18 mouse cellular contexts compared by ENCODE assay signal in the genomic region with DNA sequence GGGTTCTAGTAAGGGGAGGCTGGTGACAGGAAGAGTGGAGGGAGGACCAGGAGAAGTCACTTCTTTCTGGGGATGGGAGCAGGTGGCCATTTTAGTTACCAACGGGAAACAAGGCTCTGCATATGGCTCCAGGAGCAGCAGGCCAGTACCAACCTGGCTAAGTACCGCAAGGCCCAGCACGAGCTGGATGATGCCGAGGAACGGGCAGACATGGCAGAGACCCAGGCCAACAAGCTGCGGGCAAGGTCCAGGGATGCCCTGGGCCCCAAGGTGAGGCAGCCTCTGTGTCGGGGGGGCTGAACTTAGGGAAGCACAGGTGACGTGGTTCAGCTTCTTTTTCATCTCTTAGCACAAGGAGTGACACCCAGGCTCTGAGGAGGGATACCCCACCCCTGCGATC. TPM values are rescaled to one million over a fixed set of nuclear protein-coding genes. Genes with fewer than 3 reads are reported as not detected.
DNase-seq lines count a peak whose midpoint lies in the region; ATAC-seq and TF ChIP-seq lines count a peak whose summit lies in the region.
"Had no signal": no experiment of that assay in that cellular context is flagged by ENCODE, and none has a peak within 500 bp of the region (broad histone marks: within the 10 kb centered on the region; RNA-seq: fewer than 3 reads in every experiment).

No protein-coding gene starts in this region.

- no peak overlapping the region for H3K9ac ChIP-seq in midbrain, embryonic 11.5 days (ENCODE audit: low read length)
- H3K9ac ChIP-seq in midbrain, embryonic 15.5 days, result no peak overlapping the region
- H3K9ac ChIP-seq: forebrain, embryonic 15.5 days; heart, embryonic 13.5 days; hindbrain, embryonic 14.5 days; intestine, embryonic 15.5 days had no signal

- no peaks in the 10 kb centered on the region for H3K9me3 ChIP-seq in midbrain, embryonic 11.5 days (ENCODE audit: control insufficient read depth, low read length)
- H3K9me3 ChIP-seq in midbrain, embryonic 10.5 days (replicated peaks), result no peaks in the 10 kb centered on the region
- no peaks in the 10 kb centered on the region for H3K9me3 ChIP-seq in hindbrain, embryonic 10.5 days
- H3K9me3 ChIP-seq in midbrain, embryonic 15.5 days, result no peaks in the 10 kb centered on the region
- H3K9me3 ChIP-seq: embryonic facial prominence, embryonic 10.5 days; forebrain, embryonic 15.5 days; G1E; heart, embryonic 13.5 days; intestine, embryonic 15.5 days had no signal

- TF ChIP-seq CTCF in cerebellum, adult 2 months (IDR thresholded peaks at IDR 0.05; ENCODE audit: borderline replicate concordance, insufficient read depth, low read depth, low read length), result no peak

- no peak overlapping the region for H3K4me3 ChIP-seq in midbrain, embryonic 11.5 days (ENCODE audit: low read depth, low read length)
- no peak overlapping the region for H3K4me3 ChIP-seq in midbrain, embryonic 10.5 days
- H3K4me3 ChIP-seq in cerebellum, adult 2 months (replicated peaks; ENCODE audit: insufficient read depth, low read depth, low read length), result no peak overlapping the region
- H3K4me3 ChIP-seq in myocyte, result no peak overlapping the region
- no peak overlapping the region for H3K4me3 ChIP-seq in hindbrain, embryonic 10.5 days
- no peak overlapping the region for H3K4me3 ChIP-seq in midbrain, embryonic 15.5 days
- H3K4me3 ChIP-seq: embryonic facial prominence, embryonic 10.5 days; forebrain, embryonic 15.5 days; heart, embryonic 13.5 days; intestine, embryonic 15.5 days had no signal

- H3ac ChIP-seq in myocyte (ENCODE audit: control insufficient read depth, insufficient read length), result no peak overlapping the region

- H3K4me1 ChIP-seq in midbrain, embryonic 11.5 days (ENCODE audit: control insufficient read depth, insufficient read depth, low read length), result peaks cover 11% of the 10 kb centered on the region
- H3K4me1 ChIP-seq in midbrain, embryonic 10.5 days, result peaks cover 36% of the 10 kb centered on the region
- peaks cover 60% of the 10 kb centered on the region for H3K4me1 ChIP-seq in cerebellum, adult 2 months (ENCODE audit: control insufficient read depth, insufficient read depth, low read length)
- H3K4me1 ChIP-seq in hindbrain, embryonic 10.5 days (replicated peaks), result peaks cover 43% of the 10 kb centered on the region
- H3K4me1 ChIP-seq in midbrain, embryonic 15.5 days, result peaks cover 16% of the 10 kb centered on the region

- DNase-seq in midbrain, embryonic 11.5 days (ENCODE audit: low spot score, missing footprints), result peak; percentile 73
- DNase-seq in midbrain, embryonic 10.5 days (ENCODE audit: low spot score), result no peak
- DNase-seq in cerebellum, adult 2 months, result peak; percentile 65 to 72
- peak; percentile 77 to 86 for DNase-seq in cerebellum, postnatal 10 days
- DNase-seq in hindbrain, embryonic 10.5 days (ENCODE audit: low spot score), result no peak
- DNase-seq in lung, postnatal 25 days (ENCODE audit: low spot score), result no peak
- DNase-seq: adrenal gland, postnatal 14 days; gastrocnemius, postnatal 36 days; heart, postnatal 10 days; kidney, adult 2 months had no signal

- H3K79me2 ChIP-seq in myocyte (ENCODE audit: control insufficient read depth, insufficient read depth), result no peaks in the 10 kb centered on the region

- H3K27ac ChIP-seq in midbrain, embryonic 11.5 days (ENCODE audit: low read depth, low read length), result no peak overlapping the region
- H3K27ac ChIP-seq in midbrain, embryonic 10.5 days (replicated peaks), result no peak overlapping the region
- peak overlapping the region; percentile 54 for H3K27ac ChIP-seq in cerebellum, adult 2 months (ENCODE audit: insufficient read depth, low read length)
- H3K27ac ChIP-seq in hindbrain, embryonic 10.5 days, result no peak overlapping the region
- no peak overlapping the region for H3K27ac ChIP-seq in midbrain, embryonic 15.5 days
- H3K27ac ChIP-seq: embryonic facial prominence, embryonic 10.5 days; forebrain, embryonic 15.5 days; heart, embryonic 13.5 days; hindbrain, embryonic 14.5 days; intestine, embryonic 15.5 days had no signal

- 92% methylated on average over 9 of the region's 9 CpGs for WGBS in midbrain, embryonic 11.5 days
- 94% methylated on average over 9 of the region's 9 CpGs for WGBS in midbrain, embryonic 10.5 days
- 18% methylated on average over 9 of the region's 9 CpGs for WGBS in cerebellum, adult 2 months
- 94% methylated on average over 9 of the region's 9 CpGs for WGBS in hindbrain, embryonic 10.5 days
- 90% methylated on average over 9 of the region's 9 CpGs for WGBS in midbrain, embryonic 15.5 days

- H3K36me3 ChIP-seq in midbrain, embryonic 11.5 days (ENCODE audit: control insufficient read depth, insufficient read depth, low read length), result peaks cover 15% of the 10 kb centered on the region
- H3K36me3 ChIP-seq in midbrain, embryonic 10.5 days, result peaks cover 78% of the 10 kb centered on the region
- H3K36me3 ChIP-seq in myocyte (ENCODE audit: control insufficient read depth, insufficient read depth), result peaks cover 14% of the 10 kb centered on the region
- H3K36me3 ChIP-seq in hindbrain, embryonic 10.5 days, result peaks cover 77% of the 10 kb centered on the region
- peaks cover 51% of the 10 kb centered on the region for H3K36me3 ChIP-seq in midbrain, embryonic 15.5 days (replicated peaks)

- peaks cover 42% of the 10 kb centered on the region for H3K27me3 ChIP-seq in midbrain, embryonic 11.5 days (ENCODE audit: control insufficient read depth, insufficient read depth, low read length)
- H3K27me3 ChIP-seq in midbrain, embryonic 10.5 days (ENCODE audit: low read depth, poor library complexity, severe bottlenecking), result peaks cover 61% of the 10 kb centered on the region
- H3K27me3 ChIP-seq in cerebellum, adult 2 months (ENCODE audit: control insufficient read depth, insufficient read depth, low read length), result no peaks in the 10 kb centered on the region
- H3K27me3 ChIP-seq in myocyte (ENCODE audit: control insufficient read depth, insufficient read depth, insufficient read length), result no peaks in the 10 kb centered on the region
- peaks cover 65% of the 10 kb centered on the region for H3K27me3 ChIP-seq in hindbrain, embryonic 10.5 days (ENCODE audit: insufficient read depth, poor library complexity, severe bottlenecking)
- H3K27me3 ChIP-seq in midbrain, embryonic 15.5 days (replicated peaks), result peaks cover 45% of the 10 kb centered on the region

- H3K4me2 ChIP-seq in midbrain, embryonic 11.5 days, result no peak overlapping the region
- no peak overlapping the region for H3K4me2 ChIP-seq in myocyte (ENCODE audit: low read depth)
- no peak overlapping the region for H3K4me2 ChIP-seq in midbrain, embryonic 15.5 days
- H3K4me2 ChIP-seq: forebrain, embryonic 15.5 days; heart, embryonic 13.5 days; hindbrain, embryonic 14.5 days; intestine, embryonic 15.5 days had no signal

- no peak for ATAC-seq in midbrain, embryonic 11.5 days (ENCODE audit: low FRiP score)
- ATAC-seq in midbrain, embryonic 15.5 days (replicated peaks), result no peak
- ATAC-seq: forebrain, embryonic 15.5 days; intestine, embryonic 15.5 days had no signal

- TF ChIP-seq POLR2A in cerebellum, adult 2 months (IDR thresholded peaks at IDR 0.05; ENCODE audit: borderline replicate concordance, insufficient read depth, low read length), result no peak
- peak; percentile 52 for TF ChIP-seq POLR2A in myocyte (IDR thresholded peaks at IDR 0.05; ENCODE audit: insufficient read length, low read depth)

TF ChIP-seq in myocyte, 11 proteins besides CTCF, POLR2A, EP300 and RAD21:
- TF ChIP-seq CEBPB (IDR thresholded peaks at IDR 0.05; ENCODE audit: insufficient read depth, poor library complexity, severe bottlenecking) (no peak), E2F4 (IDR thresholded peaks at IDR 0.05; ENCODE audit: insufficient read depth) (no peak), POLR2AphosphoS2 (IDR thresholded peaks at IDR 0.05; ENCODE audit: insufficient read length, low read depth) (peak; percentile 29), REST (IDR thresholded peaks at IDR 0.05; ENCODE audit: insufficient read depth, insufficient read length) (no peak)

RNA-seq across cellular contexts. Expression of a gene that starts 22.7 kb away (rescaled TPM):
- 0.59 and 0.63 TPM in 2 replicates for polyA plus RNA-seq in midbrain, embryonic 11.5 days (2014; fragmentation: Nextera tagmentation; extraction: Ambion mirVana)
- polyA plus RNA-seq in midbrain, embryonic 10.5 days (2016; fragmentation: Nextera tagmentation; extraction: Ambion mirVana), result 0.53 and 0.60 TPM in 2 replicates
- 17.6 and 20.8 TPM in 2 replicates for polyA plus RNA-seq in cerebellum, adult 2 months (2012; rRNA removed)
- 12.2 TPM for polyA plus RNA-seq in myocyte (2012; fragmentation: generic; extraction: Trizol)
- 0.49 and 0.69 TPM in 2 replicates for polyA plus RNA-seq in hindbrain, embryonic 10.5 days (2016; fragmentation: Nextera tagmentation; extraction: Ambion mirVana)
- polyA plus RNA-seq in midbrain, embryonic 15.5 days (2015; fragmentation: Nextera tagmentation; extraction: Ambion mirVana), result 0.64 and 1.2 TPM in 2 replicates

RNA-seq across cellular contexts. Expression of a gene that starts 41.1 kb away (rescaled TPM):
- 14.7 and 17.5 TPM in 2 replicates for polyA plus RNA-seq in midbrain, embryonic 11.5 days (2014; fragmentation: Nextera tagmentation; extraction: Ambion mirVana)
- polyA plus RNA-seq in midbrain, embryonic 10.5 days (2016; fragmentation: Nextera tagmentation; extraction: Ambion mirVana), result 19.6 and 22.1 TPM in 2 replicates
- 25.7 and 26.5 TPM in 2 replicates for polyA plus RNA-seq in cerebellum, adult 2 months (2012; rRNA removed)
- 55.3 TPM for polyA plus RNA-seq in myocyte (2012; fragmentation: generic; extraction: Trizol)
- 19.9 and 20.6 TPM in 2 replicates for polyA plus RNA-seq in hindbrain, embryonic 10.5 days (2016; fragmentation: Nextera tagmentation; extraction: Ambion mirVana)
- polyA plus RNA-seq in midbrain, embryonic 15.5 days (2015; fragmentation: Nextera tagmentation; extraction: Ambion mirVana), result 15.3 and 16.3 TPM in 2 replicates

RNA-seq across cellular contexts. Expression of a gene that starts 58.5 kb away (rescaled TPM):
- polyA plus RNA-seq in midbrain, embryonic 11.5 days (2014; fragmentation: Nextera tagmentation; extraction: Ambion mirVana), result 138 and 144 TPM in 2 replicates
- 123 and 137 TPM in 2 replicates for polyA plus RNA-seq in midbrain, embryonic 10.5 days (2016; fragmentation: Nextera tagmentation; extraction: Ambion mirVana)
- polyA plus RNA-seq in cerebellum, adult 2 months (2012; rRNA removed), result 223 and 236 TPM in 2 replicates
- polyA plus RNA-seq in myocyte (2012; fragmentation: generic; extraction: Trizol), result 89.0 TPM
- 133 and 160 TPM in 2 replicates for polyA plus RNA-seq in hindbrain, embryonic 10.5 days (2016; fragmentation: Nextera tagmentation; extraction: Ambion mirVana)
- 165 and 166 TPM in 2 replicates for polyA plus RNA-seq in midbrain, embryonic 15.5 days (2015; fragmentation: Nextera tagmentation; extraction: Ambion mirVana)

Comparison
In these comparisons a context has a peak if more than half of its experiments do, and no peak if none do; other contexts are left out.
1. DNase-seq: peak in midbrain, embryonic 11.5 days (single experiment), cerebellum, adult 2 months (2 of 2) and cerebellum, postnatal 10 days (2 of 2); none in midbrain, embryonic 10.5 days (single experiment), hindbrain, embryonic 10.5 days (single experiment) and lung, postnatal 25 days (single experiment).